Mouse (Mus musculus) bone marrow, adult 2 months (tissue): Measurements from ENCODE around the gene Myrip. TPM values are rescaled to one million over a fixed set of nuclear protein-coding genes. Genes with fewer than 3 reads are reported as not detected.

Source experiments
- H3K27ac ChIP-seq: fragments of 200-500 bp; 2 replicates; pipeline ENCODE4 v1.5.1; 2012; ENCODE audit warnings: low read depth, mild to moderate bottlenecking, control low read depth, inconsistent platforms, low read length; ENCODE audit not compliant: control insufficient read depth, poor library complexity, insufficient read depth
- H3K4me1 ChIP-seq: fragments of 200-500 bp; 2 replicates; pipeline ENCODE4 v1.6.1; 2011; ENCODE audit warnings: low read length; ENCODE audit not compliant: control insufficient read depth, insufficient read depth
- H3K4me3 ChIP-seq: fragments of 200-500 bp; replicated peaks from 2 replicates; pipeline ENCODE3; 2011; ENCODE audit warnings: mild to moderate bottlenecking, low read depth, low read length, control low read depth; ENCODE audit not compliant: control insufficient read depth
- CTCF ChIP-seq: fragments of 200-500 bp; IDR thresholded peaks from 2 replicates; pipeline ENCODE4 v1.5.1; 2011; ENCODE audit warnings: low read length, control low read depth; ENCODE audit not compliant: control insufficient read depth, insufficient read depth
- POLR2A ChIP-seq: fragments of 200-500 bp; IDR thresholded peaks from 2 replicates; pipeline ENCODE4 v1.6.1; 2011; ENCODE audit warnings: low read depth, mild to moderate bottlenecking, control low read depth, low read length, borderline replicate concordance; ENCODE audit not compliant: control insufficient read depth
- WGBS: fragments of 180-500 bp; shearing (Covaris S2); methylation state at CpG from one replicate; pipeline ENCODE4 v1.1.7; 2018; 5-methylcytosine and 5-hydroxymethylcytosine counted together
- polyA plus RNA-seq: library from polyadenylated mRNA; stranded (reverse); fragments of >200 nt; gene quantifications from 2 replicates; pipeline ENCODE4 v1.2.4, GENCODE M21; 2011; ENCODE audit warnings: low replicate concordance; ENCODE audit not compliant: missing spikeins, insufficient read depth, insufficient read length

Gene Myrip
- polyA plus RNA-seq, 1 experiment, result not detected

DNA sequence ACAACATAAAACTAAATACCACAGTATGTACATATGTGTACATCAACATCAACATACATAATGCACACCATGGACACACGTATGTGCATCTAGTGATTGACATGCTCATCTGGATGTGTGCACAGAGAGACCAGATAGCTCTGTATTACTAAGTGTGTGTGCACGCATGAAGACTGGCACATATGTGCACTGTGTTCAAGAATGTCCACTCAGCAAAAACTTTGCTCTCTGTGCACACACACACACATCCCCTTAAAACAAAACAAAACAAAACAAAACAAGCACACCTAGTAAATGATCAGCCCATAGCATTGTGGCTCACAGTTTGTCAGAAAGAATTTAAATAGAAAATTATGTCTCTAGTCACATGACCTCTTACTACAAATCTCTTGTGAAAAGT, 10.9 kb upstream of the Myrip start:
- WGBS, result 74% methylated on average over 2 of the region's 2 CpGs

DNA sequence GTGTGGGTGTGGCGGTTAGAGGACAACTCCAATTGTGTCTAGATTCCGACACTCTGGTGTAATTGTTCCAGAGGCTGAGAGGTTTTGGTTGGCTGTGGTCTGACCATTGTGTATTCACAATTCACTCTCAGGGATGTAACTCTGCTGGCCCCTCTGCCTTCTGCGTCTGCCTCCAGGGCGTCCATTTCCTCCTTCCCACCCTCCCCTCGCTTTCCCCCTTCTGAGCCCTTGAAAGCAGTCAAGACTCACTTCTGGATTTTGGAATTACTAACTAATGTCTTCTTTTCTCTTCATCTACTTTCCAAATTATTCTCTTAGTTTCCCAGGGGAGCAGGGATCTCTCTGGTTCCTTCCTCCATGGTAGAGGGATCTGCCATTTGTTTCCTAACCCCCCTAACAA, 8.8 kb upstream of the Myrip start:
- no peaks in the 10 kb centered on the region for H3K4me1 ChIP-seq
- TF ChIP-seq CTCF, result no peak
- TF ChIP-seq POLR2A, result no peak
- H3K4me3 ChIP-seq, result no peak overlapping the region
- H3K27ac ChIP-seq, result no peak overlapping the region
- WGBS, result 44% methylated on average over 5 of the region's 5 CpGs

More for the DNA sequence above, 10.9 kb upstream of the Myrip start:
- no peaks in the 10 kb centered on the region for H3K4me1 ChIP-seq
- H3K27ac ChIP-seq, result no peak overlapping the region
- no peak overlapping the region for H3K4me3 ChIP-seq
- TF ChIP-seq POLR2A (no peak), CTCF (no peak)

DNA sequence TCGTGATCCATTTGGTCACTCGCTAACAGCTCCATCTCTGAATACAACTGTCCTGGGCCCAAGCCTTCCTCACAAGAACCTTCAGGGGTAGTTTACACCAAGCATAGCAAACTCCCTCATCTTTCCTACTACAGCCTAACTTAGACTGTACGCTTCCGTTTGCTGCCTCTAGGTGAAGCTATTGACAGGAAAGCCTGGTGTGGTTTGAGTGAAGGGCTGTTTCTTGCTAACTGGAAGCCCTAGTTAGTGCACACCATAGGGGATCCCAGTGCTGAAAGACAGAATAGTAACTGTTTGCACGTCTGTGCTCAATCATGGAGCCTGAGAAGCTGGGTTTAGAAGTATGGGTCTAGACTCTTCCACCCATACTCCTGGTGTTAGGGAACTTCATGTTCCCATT, 5.8 kb upstream of the Myrip start:
- H3K4me1 ChIP-seq, result no peaks in the 10 kb centered on the region
- no peak overlapping the region for H3K4me3 ChIP-seq
- 75% methylated on average over 5 of the region's 5 CpGs for WGBS
- no peak overlapping the region for H3K27ac ChIP-seq
- TF ChIP-seq CTCF (no peak), POLR2A (no peak)

DNA sequence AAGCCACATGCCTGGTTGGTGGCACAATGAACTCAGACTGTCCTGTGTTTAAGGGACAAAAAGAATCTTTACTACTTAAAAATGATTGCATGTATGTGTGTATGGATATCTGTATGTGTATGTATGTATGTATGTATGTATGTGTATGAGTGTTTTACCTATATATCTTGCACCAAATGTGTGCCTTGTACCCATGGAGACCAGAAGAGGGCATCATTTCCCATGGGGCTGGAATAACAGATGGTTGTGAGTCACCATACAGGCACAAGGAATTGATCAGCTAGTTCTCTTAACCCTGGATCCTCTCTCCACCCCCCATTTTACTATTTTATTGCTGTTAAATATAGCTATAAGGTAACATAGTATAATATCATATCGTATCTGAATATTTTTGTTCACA, 4.4 kb upstream of the Myrip start:
- TF ChIP-seq CTCF (no peak), POLR2A (no peak)
- Histone ChIP-seq H3K4me1 (no peaks in the 10 kb centered on the region), H3K27ac (no peak overlapping the region), H3K4me3 (no peak overlapping the region)
- 72% methylated on average over 1 of the region's 1 CpGs for WGBS

DNA sequence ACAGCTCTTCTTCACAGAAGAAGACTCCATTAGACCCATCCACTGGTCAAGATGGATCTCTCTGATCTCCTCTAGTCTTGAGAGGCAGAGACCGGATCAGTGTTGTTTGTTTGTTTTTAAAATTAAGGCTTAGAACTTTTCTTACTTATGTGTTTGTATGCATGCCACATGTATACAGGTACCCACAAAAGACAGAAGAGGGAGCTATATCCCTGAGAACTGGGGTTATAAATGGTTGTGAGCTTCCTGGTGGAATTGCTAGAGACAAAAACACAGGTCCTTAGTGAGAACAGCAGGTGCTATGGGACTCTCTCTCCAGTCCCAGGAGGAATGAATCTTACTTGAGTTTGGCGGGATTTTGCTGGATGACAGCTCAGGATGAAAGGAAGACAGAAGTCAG, 1.9 kb upstream of the Myrip start:
- TF ChIP-seq CTCF, result no peak
- no peak for TF ChIP-seq POLR2A
- 63% methylated on average over 2 of the region's 2 CpGs for WGBS

DNA sequence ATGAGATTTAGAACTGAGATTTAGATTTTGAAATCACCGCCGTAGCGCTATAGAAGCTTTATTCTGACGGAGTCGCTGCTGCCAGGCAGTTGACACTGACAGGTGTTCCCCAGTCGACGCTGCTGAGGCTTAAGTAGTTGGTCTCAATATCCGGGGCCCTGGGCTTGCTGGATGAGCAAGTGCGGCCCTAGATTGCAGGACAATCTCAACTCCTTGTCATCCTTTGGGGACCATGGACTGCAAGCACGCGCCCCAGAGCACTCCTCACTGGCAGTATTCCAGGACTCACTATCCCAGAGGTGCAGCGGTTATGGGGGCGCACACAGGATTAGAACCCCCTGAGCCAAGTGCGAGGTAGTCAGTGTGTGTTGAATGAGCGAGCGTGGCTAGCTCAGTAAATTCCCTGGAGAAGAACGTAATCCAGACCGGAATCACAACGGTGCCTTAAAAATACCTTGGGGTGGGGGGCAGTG, 1.7 kb downstream of the Myrip start:
- Histone ChIP-seq H3K27ac (no peak overlapping the region), H3K4me3 (no peak overlapping the region), H3K4me1 (no peaks in the 10 kb centered on the region)
- 28% methylated on average over 19 of the region's 19 CpGs for WGBS
- TF ChIP-seq POLR2A (no peak), CTCF (no peak)

More for the DNA sequence above, 1.9 kb upstream of the Myrip start:
- no peak overlapping the region for H3K27ac ChIP-seq
- H3K4me1 ChIP-seq, result no peaks in the 10 kb centered on the region
- H3K4me3 ChIP-seq, result no peak overlapping the region

DNA sequence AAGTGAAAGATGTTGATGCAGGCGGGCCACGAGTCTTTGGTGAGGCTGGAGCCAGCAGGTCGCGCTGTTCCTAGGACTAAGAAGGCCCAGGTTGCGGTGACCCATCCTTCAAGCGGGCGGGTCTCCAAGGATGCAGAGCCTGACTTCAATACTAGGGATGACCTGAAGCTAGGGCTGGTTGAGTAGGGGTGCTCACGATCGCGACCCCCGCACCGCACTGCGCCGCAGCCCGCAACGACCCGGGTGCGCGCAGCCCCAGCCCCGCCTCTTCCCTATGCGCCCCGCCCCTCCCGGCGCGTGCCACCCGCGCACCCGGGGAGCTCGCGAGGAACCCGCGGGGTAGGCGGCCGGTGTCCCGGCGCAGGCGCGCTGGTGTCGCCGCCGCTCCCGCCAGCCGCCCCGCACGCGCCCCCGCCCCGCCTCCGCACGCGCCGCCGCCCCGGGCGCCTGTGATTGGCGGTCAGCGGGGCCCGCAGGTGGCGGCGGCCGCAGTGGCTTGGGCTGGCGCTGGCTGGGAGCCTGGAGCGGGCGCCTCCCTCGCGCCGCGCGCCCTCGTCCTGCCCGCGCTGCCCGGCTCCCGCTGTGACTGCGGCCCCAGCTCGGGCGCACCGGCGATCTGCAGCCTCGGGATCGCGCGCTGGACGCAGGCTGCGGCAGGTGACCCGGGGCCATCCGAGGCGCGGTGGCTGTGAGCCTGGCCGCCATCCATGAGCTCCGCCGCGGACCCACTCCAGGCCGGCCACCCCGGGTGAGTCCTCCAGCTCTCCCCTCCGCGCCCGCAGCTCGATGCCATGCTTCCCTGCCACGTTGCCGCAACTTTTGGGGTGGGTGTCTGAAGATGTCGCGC, 2.4 kb downstream of the Myrip start:
- Histone ChIP-seq H3K27ac (no peak overlapping the region), H3K4me3 (no peak overlapping the region), H3K4me1 (no peaks in the 10 kb centered on the region)
- 1% methylated on average over 93 of the region's 103 CpGs for whole genome bisulfite sequencing
- no peak for TF ChIP-seq CTCF
- no peak for TF ChIP-seq POLR2A

DNA sequence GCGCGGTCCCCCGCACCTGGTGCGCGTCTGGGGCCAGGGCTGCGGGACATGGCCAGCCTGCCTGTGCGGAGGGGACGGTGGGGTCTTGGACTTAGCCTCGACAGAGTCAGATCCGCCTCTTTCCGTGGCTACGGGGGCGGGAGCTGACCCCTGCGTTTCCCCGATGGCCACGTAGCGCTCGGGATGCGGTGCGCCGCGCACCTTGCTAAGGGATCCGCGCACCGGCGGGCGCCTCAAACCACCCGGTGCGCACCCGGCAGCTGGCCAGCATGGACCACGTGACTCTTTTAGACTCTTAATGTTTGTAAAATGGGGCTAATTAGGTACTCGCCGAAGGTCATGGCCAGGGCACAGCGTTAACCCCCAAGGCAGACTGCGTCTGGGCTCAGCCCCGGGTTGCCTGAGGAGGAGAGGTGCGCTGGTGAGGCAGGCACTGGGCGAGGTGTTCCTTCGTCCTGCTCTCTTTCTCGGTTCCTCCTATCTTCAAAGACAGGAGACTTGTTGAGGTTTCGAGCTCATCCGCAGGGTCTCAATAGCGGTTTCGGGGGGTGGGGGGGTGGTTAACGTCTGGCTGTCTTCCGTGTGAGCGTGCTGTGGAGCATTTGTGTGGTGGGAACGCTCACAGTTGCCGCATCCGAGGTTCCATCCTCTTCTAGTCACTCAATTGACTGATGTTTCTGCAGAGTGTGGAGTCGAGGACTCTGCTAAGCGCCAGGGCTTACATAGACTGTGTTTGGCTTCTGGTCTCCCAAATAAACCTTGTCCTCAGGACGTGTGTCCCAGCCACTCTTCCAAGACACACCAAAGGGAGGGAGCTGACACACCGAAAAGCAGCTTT, 3.2 kb downstream of the Myrip start:
- H3K27ac ChIP-seq, result no peak overlapping the region
- no peak overlapping the region for H3K4me3 ChIP-seq
- no peak for TF ChIP-seq CTCF
- no peak for TF ChIP-seq POLR2A
- H3K4me1 ChIP-seq, result no peaks in the 10 kb centered on the region
- 4% methylated on average over 54 of the region's 54 CpGs for WGBS
